Mouse (Mus musculus): Measurements from ENCODE around the gene Pknox2. TPM values are rescaled to one million over a fixed set of nuclear protein-coding genes. Genes with fewer than 3 reads are reported as not detected.

Gene Pknox2
- polyA plus RNA-seq, 1 experiment from 2014 or later, result 11.2 TPM

DNA sequence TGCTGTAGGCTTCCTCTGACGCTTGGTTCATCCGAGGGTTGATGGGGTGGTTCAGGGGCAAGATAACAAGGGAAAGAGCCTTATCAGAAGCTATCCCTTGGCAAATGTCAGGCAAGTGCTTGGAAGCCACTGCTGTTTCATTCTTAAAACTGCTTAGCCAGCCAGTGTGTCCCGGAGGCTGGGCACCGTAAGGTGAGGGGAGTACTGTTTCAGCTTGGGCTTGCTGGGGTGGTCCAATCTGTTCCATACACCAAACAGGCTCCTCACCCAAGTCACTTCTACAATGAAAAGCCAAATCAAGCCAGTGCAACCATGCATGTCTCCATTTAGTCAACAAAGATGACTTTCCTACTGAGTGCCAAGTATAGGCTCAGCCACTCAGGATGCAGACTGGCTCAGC, 679 bp upstream of the Pknox2 start:
- H3K4me2 ChIP-seq, result no peak overlapping the region
- H3K4me1 ChIP-seq, result peaks cover 33% of the 10 kb centered on the region
- H3K27me3 ChIP-seq, result peaks cover 25% of the 10 kb centered on the region
- H3K27ac ChIP-seq, result no peak overlapping the region
- no peak overlapping the region for H3K4me3 ChIP-seq (replicated peaks)
- H3K9ac ChIP-seq, result no peak overlapping the region
- no peaks in the 10 kb centered on the region for H3K9me3 ChIP-seq (replicated peaks)
- H3K36me3 ChIP-seq, result no peaks in the 10 kb centered on the region
- ATAC-seq (replicated peaks; ENCODE audit: low FRiP score), result no peak
- WGBS, result 58% methylated on average over 4 of the region's 4 CpGs

DNA sequence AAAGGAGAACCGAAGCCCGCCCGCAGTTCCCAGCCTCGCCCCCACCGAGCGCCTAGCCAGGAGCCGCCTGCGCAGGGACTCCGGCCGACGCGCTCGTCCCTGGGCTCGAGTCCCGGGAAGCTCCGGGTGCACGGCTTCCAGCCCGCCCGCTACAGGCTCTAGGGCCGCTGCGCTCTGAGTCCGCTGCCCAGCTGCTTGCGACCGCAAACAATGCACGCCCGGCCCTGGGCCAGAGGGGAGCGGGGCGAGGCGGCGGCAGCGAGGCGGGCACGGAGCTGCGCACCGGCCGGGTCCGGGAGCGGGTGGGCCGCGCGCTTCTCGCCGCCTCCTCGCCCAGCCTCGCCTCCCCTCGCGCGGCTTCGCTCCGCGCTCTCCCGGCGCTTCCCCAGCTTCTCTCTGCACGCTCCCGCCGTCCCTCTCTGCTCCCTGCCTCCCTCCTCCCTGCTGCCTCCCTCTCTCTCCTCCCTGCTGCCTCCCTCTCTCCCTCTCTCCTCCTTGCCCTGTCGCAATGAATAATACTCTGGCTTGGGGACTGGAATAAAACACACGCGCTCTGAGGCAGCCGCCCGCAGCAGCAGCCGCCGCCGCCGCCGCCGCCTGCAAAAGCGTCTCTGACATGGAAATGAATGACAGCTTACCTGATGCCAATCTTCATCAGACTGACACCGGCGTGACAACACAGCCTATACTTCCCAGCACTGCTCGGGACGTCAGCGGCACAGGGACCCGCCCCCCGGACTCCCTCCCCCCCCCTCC, 426 bp downstream of the Pknox2 start:
- H3K27ac ChIP-seq, result peak overlapping the region; percentile 96
- peaks cover 40% of the 10 kb centered on the region for H3K4me1 ChIP-seq
- peak overlapping the region; percentile 75 for H3K4me3 ChIP-seq (replicated peaks)
- H3K9ac ChIP-seq, result peak overlapping the region; percentile 89
- H3K4me2 ChIP-seq, result peak overlapping the region; percentile 95
- H3K36me3 ChIP-seq, result no peaks in the 10 kb centered on the region
- H3K9me3 ChIP-seq (replicated peaks), result no peaks in the 10 kb centered on the region
- H3K27me3 ChIP-seq, result peaks cover 32% of the 10 kb centered on the region
- WGBS, result under 1% methylated on average over 73 of the region's 75 CpGs
- peak; percentile 85 for ATAC-seq (replicated peaks; ENCODE audit: low FRiP score)

DNA sequence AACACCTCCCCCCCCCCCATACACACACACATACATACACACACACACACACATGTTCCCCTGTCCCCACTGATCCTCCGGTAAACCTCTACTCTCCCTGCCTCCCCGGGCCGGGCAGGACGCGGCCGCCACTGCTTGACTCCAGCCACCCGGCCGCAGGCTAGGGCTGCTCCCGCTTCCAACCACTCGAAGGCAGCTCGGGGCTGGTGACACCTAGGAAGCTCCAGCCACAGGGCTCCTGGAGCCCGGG, 929 bp downstream of the Pknox2 start:
- H3K27me3 ChIP-seq, result peaks cover 32% of the 10 kb centered on the region
- WGBS, result under 1% methylated on average over 12 of the region's 12 CpGs
- H3K27ac ChIP-seq, result peak overlapping the region; percentile 96
- H3K4me1 ChIP-seq, result peaks cover 45% of the 10 kb centered on the region
- peak overlapping the region; percentile 89 for H3K9ac ChIP-seq
- peak; percentile 59 for ATAC-seq (replicated peaks; ENCODE audit: low FRiP score)
- no peaks in the 10 kb centered on the region for H3K9me3 ChIP-seq (replicated peaks)
- H3K36me3 ChIP-seq, result no peaks in the 10 kb centered on the region
- peak overlapping the region; percentile 95 for H3K4me2 ChIP-seq
- H3K4me3 ChIP-seq (replicated peaks), result peak overlapping the region; percentile 75

DNA sequence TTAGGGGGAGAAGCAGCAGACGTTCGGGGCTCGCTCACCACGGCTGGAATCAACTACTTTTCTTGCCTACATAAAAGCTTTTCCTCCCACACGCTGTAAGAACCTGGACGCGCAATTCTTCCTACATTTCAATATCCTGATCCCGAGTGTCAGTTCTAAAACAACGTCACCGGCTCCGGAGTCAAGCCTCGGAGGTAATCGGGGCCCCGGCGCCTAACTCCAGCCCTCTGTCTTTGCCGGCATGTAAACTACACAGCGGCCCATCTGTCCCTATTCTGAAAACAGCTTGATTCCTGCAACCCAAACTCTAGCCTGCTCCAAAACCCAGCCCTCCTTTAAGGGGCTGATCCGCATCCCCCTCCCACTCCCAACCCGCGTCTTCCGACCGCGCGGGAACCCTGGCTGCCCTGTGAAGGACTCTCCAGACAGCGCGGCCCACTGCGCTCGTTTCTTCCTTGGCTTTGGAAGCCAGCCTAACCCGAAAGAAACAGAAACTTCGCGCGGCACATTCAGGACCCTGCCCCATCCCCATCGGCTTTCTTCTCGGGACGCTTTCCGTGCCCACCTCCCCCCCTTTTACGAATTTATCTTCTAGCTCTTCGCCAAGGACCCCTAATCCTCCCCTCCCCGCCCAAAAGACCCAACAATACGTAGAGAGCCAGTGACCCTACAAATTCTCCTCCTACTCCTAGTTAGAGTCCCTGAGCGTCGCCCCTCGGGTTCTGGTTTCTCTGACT, 1.4 kb downstream of the Pknox2 start:
- peak overlapping the region; percentile 95 for H3K4me2 ChIP-seq
- peak overlapping the region; percentile 89 for H3K9ac ChIP-seq
- ATAC-seq (replicated peaks; ENCODE audit: low FRiP score), result peak; percentile 26; the same call in 1 of the 2 replicates
- peak overlapping the region; percentile 75 for H3K4me3 ChIP-seq (replicated peaks)
- H3K4me1 ChIP-seq, result peaks cover 50% of the 10 kb centered on the region
- WGBS, result under 1% methylated on average over 43 of the region's 43 CpGs
- H3K9me3 ChIP-seq (replicated peaks), result no peaks in the 10 kb centered on the region
- H3K27ac ChIP-seq, result peak overlapping the region; percentile 96
- peaks cover 32% of the 10 kb centered on the region for H3K27me3 ChIP-seq
- no peaks in the 10 kb centered on the region for H3K36me3 ChIP-seq

DNA sequence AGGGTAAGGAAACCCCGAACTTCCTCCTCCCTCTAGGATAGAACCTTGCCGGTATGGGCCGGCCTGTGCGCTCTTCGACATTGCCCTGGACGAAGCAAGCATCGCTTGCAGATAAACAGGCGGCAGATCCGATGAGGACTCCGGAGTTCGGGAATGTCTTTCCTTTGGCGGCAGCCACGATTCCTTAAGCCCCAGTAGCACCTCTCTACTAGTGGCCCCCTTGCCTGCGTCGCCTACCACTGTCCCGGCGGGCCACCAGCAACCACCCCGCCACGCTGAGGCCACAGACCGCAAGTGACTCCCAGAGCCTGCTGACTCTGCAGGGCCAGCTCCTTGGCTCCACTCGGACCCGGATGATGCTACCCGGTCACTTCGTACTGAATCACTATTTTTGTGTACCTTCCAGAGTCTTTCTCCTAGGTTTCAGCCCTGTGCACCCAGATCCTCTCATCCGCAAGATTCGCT, 2.0 kb downstream of the Pknox2 start:
- WGBS, result 1% methylated on average over 26 of the region's 26 CpGs
- Histone ChIP-seq H3K27me3 (peaks cover 32% of the 10 kb centered on the region), H3K9me3 (replicated peaks) (no peaks in the 10 kb centered on the region), H3K4me3 (replicated peaks) (peak overlapping the region; percentile 75), H3K4me2 (peak overlapping the region; percentile 95), H3K36me3 (no peaks in the 10 kb centered on the region), H3K27ac (peak overlapping the region; percentile 96), H3K4me1 (peaks cover 56% of the 10 kb centered on the region), H3K9ac (peak overlapping the region; percentile 89)
- no peak; the same call in 1 of the 2 replicates for ATAC-seq (replicated peaks; ENCODE audit: low FRiP score)

DNA sequence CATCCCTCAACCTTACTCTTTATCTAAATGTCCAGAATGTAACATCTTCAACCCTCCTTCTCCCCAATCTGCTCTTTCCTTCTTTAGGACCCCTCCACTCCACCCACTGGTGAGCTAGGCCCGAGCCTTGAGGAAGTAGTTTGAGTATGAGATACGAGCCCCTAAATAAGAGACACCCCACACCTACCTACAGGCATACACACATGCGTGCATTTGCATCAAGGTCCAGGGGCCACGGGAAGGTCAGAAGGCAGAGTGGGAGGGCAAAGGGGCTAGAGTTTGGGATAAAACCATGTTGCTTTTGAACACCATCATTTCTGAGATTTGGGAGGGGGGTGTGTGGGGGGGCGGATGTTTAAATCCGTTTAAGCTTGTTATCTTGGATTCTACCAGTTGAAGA, 2.5 kb downstream of the Pknox2 start:
- no peak for ATAC-seq (replicated peaks; ENCODE audit: low FRiP score)
- Histone ChIP-seq H3K4me1 (peaks cover 60% of the 10 kb centered on the region), H3K4me3 (replicated peaks) (peak overlapping the region; percentile 75), H3K9ac (peak overlapping the region; percentile 89; the same call in 1 of the 2 replicates), H3K36me3 (no peaks in the 10 kb centered on the region), H3K27me3 (peaks cover 32% of the 10 kb centered on the region), H3K27ac (peak overlapping the region; percentile 96), H3K9me3 (replicated peaks) (no peaks in the 10 kb centered on the region), H3K4me2 (peak overlapping the region; percentile 95)
- WGBS, result 8% methylated on average over 6 of the region's 6 CpGs

DNA sequence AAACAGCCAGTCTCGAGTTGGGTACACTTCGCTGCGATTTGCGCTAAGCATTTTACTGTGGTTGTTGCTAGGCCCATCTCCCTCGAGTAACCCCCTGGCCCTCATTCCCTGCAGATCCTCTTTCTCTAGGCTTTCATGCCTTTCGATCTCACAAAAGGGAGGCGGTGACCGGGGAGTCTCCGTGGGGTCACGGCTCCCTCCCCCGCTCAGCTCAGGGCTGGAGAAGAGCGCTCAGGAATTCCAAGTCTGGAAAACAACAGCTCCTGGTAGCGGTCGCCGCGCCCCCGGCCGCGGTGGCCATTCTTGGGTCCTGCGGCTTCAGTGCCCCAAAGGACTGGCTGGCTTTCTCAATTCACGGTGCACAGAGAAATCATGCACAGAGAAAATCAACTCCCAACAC, 3.0 kb downstream of the Pknox2 start:
- Histone ChIP-seq H3K27ac (peak overlapping the region; percentile 96), H3K27me3 (peaks cover 32% of the 10 kb centered on the region), H3K9ac (0 out of 2 replicates have a peak overlapping the region, but pooled peaks have one; percentile 89), H3K36me3 (no peaks in the 10 kb centered on the region), H3K4me3 (replicated peaks) (peak overlapping the region; percentile 75), H3K9me3 (replicated peaks) (no peaks in the 10 kb centered on the region), H3K4me2 (peak overlapping the region; percentile 95), H3K4me1 (peaks cover 65% of the 10 kb centered on the region)
- WGBS, result 3% methylated on average over 21 of the region's 21 CpGs
- ATAC-seq (replicated peaks; ENCODE audit: low FRiP score), result no peak; the same call in 1 of the 2 replicates

DNA sequence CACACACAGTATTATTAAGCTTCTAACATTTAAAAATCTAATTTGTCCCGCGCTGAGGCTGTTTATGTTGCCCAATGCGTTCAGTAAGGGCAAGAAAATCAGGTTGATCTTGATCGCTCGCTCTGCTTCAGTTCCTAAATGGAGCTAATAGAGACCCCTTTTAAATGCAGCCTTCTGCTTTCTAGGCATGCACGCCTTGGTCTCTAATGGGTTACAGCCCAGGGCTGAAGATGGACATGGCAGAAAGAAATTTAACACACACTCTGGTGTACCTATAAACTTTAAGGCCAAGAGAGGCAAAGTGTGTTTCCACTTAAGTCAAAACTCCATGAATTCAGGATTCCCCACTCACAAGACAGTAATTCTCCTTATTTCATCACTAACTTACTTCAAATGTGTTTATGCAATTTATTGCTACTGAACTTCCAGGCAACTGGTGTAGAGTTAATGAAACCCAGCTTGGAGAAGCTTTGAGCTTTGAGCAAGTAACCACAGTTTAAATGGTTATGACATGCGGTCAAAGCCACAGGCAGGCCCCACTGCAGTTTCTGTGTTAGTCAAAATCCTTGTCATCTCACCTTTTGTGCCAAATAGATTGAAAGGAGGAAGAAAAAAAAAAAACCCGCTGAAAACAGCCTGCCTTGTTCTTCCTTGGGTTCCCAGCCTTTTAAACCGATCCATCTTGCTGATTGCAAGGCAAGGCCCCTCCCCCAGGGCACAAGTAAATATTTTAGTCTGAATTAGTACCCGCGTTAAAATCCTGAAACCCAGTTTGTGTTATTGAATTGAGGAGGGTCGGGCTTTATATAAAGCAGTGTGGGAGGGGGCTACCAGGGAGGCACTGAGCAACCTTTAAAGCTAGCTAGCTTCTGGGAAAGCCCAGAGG, 3.9 kb downstream of the Pknox2 start:
- Histone ChIP-seq H3K27ac (peak overlapping the region; percentile 96), H3K4me1 (peaks cover 71% of the 10 kb centered on the region), H3K4me2 (peak overlapping the region; percentile 95), H3K9ac (no peak overlapping the region), H3K9me3 (replicated peaks) (no peaks in the 10 kb centered on the region), H3K4me3 (replicated peaks) (peak overlapping the region; percentile 75), H3K27me3 (peaks cover 26% of the 10 kb centered on the region), H3K36me3 (no peaks in the 10 kb centered on the region)
- WGBS, result 35% methylated on average over 12 of the region's 12 CpGs
- no peak for ATAC-seq (replicated peaks; ENCODE audit: low FRiP score)

DNA sequence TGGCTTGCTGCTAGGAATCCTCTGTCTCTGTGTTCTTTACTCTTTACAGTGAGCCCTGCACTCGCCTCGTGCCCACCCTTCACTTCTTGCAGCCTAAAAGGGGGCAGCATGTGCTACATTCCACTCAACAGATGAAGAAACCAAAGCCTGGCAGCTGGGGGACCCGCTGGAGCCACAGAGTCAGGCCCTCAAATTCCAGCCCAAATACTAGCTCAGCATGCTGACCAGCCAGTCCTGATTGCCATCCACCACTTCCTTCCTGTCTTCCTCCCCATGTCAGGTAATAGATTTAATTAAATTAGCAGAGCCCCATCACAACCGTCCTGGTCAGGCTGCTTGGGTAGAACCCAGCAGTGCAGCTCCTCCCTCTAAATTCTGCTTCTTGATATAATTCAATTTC, 5.1 kb downstream of the Pknox2 start:
- Histone ChIP-seq H3K4me2 (no peak overlapping the region), H3K4me3 (replicated peaks) (no peak overlapping the region), H3K9ac (no peak overlapping the region), H3K27ac (peak overlapping the region; percentile 70), H3K27me3 (peaks cover 19% of the 10 kb centered on the region; the same call in 1 of the 2 replicates), H3K4me1 (peaks cover 71% of the 10 kb centered on the region), H3K36me3 (no peaks in the 10 kb centered on the region), H3K9me3 (replicated peaks) (no peaks in the 10 kb centered on the region)
- no peak for ATAC-seq (replicated peaks; ENCODE audit: low FRiP score)
- WGBS, result 31% methylated on average over 4 of the region's 4 CpGs

DNA sequence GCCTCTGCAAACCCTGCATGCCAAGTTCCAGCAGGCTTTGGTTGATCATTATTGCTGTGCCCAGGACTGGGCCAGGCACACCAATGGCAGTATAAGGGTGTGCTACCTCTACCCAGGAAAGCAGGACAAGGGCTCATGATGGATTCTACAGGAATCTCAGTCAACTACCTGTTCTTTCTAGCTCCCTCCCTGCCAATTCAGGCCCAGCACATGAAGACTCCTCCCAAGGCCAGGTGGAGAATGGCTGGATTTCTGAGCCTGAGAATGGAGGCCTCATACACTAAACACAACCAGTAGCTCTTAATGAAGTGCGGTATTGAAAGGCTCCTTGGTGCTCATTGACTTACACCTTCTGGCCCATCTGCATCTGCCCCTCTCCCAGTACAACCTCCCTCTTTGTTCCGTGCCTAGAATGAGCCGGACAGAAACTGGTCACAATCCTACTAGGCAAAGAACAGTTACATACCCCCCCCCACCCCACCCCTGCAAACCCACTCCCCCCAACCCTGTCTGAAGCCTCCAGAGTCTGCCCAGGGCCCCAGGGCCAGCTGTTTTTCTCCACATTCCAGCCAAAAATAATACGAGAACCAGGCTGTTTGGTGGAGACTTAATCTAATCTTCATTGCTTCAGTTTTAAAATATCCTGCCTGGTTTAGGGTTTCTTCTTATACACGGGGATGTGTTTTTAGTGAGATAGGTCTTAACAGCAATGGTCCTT, 6.6 kb downstream of the Pknox2 start:
- Histone ChIP-seq H3K27me3 (peaks cover 19% of the 10 kb centered on the region; the same call in 1 of the 2 replicates), H3K4me2 (0 out of 2 replicates have a peak overlapping the region, but pooled peaks have one; percentile 3), H3K4me3 (replicated peaks) (no peak overlapping the region), H3K9ac (no peak overlapping the region), H3K9me3 (replicated peaks) (no peaks in the 10 kb centered on the region), H3K27ac (peak overlapping the region; percentile 70), H3K36me3 (no peaks in the 10 kb centered on the region), H3K4me1 (peaks cover 65% of the 10 kb centered on the region)
- no peak for ATAC-seq (replicated peaks; ENCODE audit: low FRiP score)
- WGBS, result 34% methylated on average over 5 of the region's 5 CpGs

DNA sequence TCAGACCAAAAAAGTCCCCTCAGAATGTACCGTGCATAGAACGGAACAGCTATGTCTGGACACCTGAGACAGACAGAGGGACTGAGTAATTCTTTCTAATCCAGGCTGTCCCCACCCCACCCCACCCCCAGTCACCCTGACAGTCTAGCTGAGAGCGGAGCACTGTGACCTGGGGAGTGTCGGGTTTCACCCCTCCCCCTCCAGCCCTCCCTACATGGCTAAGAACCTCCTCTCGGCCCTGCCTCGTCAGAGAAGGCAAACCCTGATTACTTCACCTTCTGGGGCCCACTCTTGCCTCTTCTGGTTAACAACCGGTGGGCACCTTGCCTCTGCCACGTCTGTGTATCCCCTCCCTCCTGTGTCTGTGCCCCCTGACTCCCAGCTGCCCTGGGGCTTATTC, 7.7 kb downstream of the Pknox2 start:
- Histone ChIP-seq H3K27me3 (peaks cover 19% of the 10 kb centered on the region; the same call in 1 of the 2 replicates), H3K9me3 (replicated peaks) (no peaks in the 10 kb centered on the region; the same call in 1 of the 2 replicates), H3K4me1 (peaks cover 55% of the 10 kb centered on the region), H3K27ac (peak overlapping the region; percentile 27; the same call in 1 of the 2 replicates), H3K36me3 (no peaks in the 10 kb centered on the region), H3K4me2 (peak overlapping the region; percentile 47), H3K4me3 (replicated peaks) (0 out of 2 replicates have a peak overlapping the region, but pooled peaks have one; percentile 3), H3K9ac (no peak overlapping the region)
- peak; percentile 90 for ATAC-seq (replicated peaks; ENCODE audit: low FRiP score)
- under 1% methylated on average over 8 of the region's 8 CpGs for WGBS

All from kidney, embryonic 15.5 days (tissue).